Mouse (Mus musculus) embryonic facial prominence, embryonic 15.5 days (tissue): ENCODE measurements around the gene Snca. TPM values are rescaled to one million over a fixed set of nuclear protein-coding genes. Genes with fewer than 3 reads are reported as not detected.
A peak's percentile ranks its signal among the peaks of the same experiment; 100 is the strongest.

Source experiments
- ATAC-seq: fragments of 200-750 bp; cut with Nextera tagmentation; 2 replicates; pipeline ENCODE4 v1.8.0; 2017; ENCODE audit warnings: low read depth, moderate TSS enrichment; ENCODE audit not compliant: insufficient number of reproducible peaks, low FRiP score, low TSS enrichment
- H3K27ac ChIP-seq: fragments of 300-500 bp; sonication (generic); replicated peaks from 2 replicates; pipeline ENCODE4 v1.5.1; 2015; ENCODE audit warnings: mild to moderate bottlenecking, inconsistent platforms
- H3K27me3 ChIP-seq: fragments of 300-500 bp; sonication (generic); 2 replicates; pipeline ENCODE4 v1.6.1; 2015; ENCODE audit warnings: inconsistent platforms
- H3K36me3 ChIP-seq: fragments of 300-500 bp; sonication (generic); 2 replicates; pipeline ENCODE4 v1.6.1; 2015; ENCODE audit warnings: mild to moderate bottlenecking, inconsistent platforms
- H3K4me1 ChIP-seq: fragments of 300-500 bp; sonication (generic); 2 replicates; pipeline ENCODE4 v1.6.1; 2015; ENCODE audit warnings: inconsistent platforms
- H3K4me2 ChIP-seq: fragments of 300-500 bp; sonication (generic); replicated peaks from 2 replicates; pipeline ENCODE4 v1.6.1; 2015; ENCODE audit warnings: mild to moderate bottlenecking, inconsistent platforms
- H3K4me3 ChIP-seq: fragments of 300-500 bp; sonication (generic); replicated peaks from 2 replicates; pipeline ENCODE4 v1.5.1; 2015; ENCODE audit warnings: mild to moderate bottlenecking, inconsistent platforms
- H3K9ac ChIP-seq: fragments of 300-500 bp; sonication (generic); 2 replicates; pipeline ENCODE4 v1.6.1; 2015; ENCODE audit warnings: inconsistent platforms
- H3K9me3 ChIP-seq: fragments of 300-500 bp; sonication (generic); replicated peaks from 2 replicates; pipeline ENCODE4 v1.6.1; 2016; ENCODE audit warnings: inconsistent platforms
- WGBS: fragments of 180-500 bp; shearing (Covaris S2); methylation state at CpG from one replicate; pipeline ENCODE4 v1.1.7; 2015; 5-methylcytosine and 5-hydroxymethylcytosine counted together
- polyA plus RNA-seq: library from polyadenylated mRNA; unstranded; fragments of >200 nt; fragmentation: Nextera tagmentation; extraction: Ambion mirVana; gene quantifications from 2 replicates; pipeline ENCODE4 v1.2.1, GENCODE M21; 2015

Gene Snca
- 39.8 and 40.7 TPM in 2 replicates for polyA plus RNA-seq

DNA sequence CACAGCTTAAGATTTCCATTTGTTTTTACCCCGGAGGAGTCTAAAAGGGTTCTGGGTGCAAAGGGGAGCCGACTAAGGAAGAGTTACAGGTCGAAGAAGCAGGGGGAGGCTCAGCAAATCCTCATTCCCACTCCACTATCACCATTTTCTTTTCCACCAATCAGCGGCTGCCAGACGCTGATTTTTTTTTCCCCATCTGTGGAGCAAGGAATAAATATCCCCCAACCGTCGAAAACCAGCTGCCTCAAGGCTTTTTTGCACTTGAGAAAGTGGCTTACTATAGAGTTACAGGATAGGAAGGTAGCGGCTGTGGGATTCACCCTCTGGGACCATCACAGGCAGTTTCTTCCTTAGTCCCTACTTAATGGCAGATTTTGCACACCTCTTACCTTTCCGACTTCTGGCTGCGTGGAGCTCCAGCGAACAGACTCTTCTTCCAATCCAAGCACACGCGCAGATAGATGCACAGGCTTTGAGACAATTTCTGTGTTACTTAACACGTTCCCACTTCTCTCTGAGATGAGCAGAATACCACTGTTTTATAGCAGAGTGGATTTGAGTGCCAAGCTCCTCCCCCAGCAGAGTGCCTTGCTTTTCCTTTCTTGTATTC, at the start of gene Snca:
Gene Snca, minus strand, starts transcription at position 574 of the 610 bp plus-strand sequence.
- Histone ChIP-seq H3K4me2 (peak within 1 kb of the TSS; percentile 90), H3K4me1 (peaks cover 13% of the 10 kb centered on the region), H3K4me3 (peak within 1 kb of the TSS; percentile 49), H3K27ac (no peak within 1 kb of the TSS), H3K9me3 (no peaks in the 10 kb centered on the region), H3K27me3 (no peaks in the 10 kb centered on the region), H3K36me3 (no peaks in the 10 kb centered on the region), H3K9ac (peak within 1 kb of the TSS; percentile 21)
- WGBS = 1% methylated on average over 14 of the region's 14 CpGs
- peak; percentile 40; the same call in 1 of the 2 replicates for ATAC-seq

- Histone ChIP-seq H3K4me3 (no peak overlapping the region), H3K9ac (no peak overlapping the region), H3K27ac (no peak overlapping the region), H3K9me3 (no peaks in the 10 kb centered on the region), H3K4me2 (no peak overlapping the region), H3K4me1 (no peaks in the 10 kb centered on the region), H3K27me3 (no peaks in the 10 kb centered on the region), H3K36me3 (no peaks in the 10 kb centered on the region)
- WGBS = 27% methylated on average over 1 of the region's 1 CpGs
- ATAC-seq = peak; percentile 34; the same call in 1 of the 2 replicates
Measured at GRCm38 (mm10) chr6:60870126-60870525, 40.5 kb upstream of the Snca start.

GRCm38 (mm10) chr6:60856599-60856998, 26.9 kb upstream of the Snca start:
- no peaks in the 10 kb centered on the region for H3K9me3 ChIP-seq
- H3K9ac ChIP-seq = no peak overlapping the region
- ATAC-seq = no peak
- H3K27ac ChIP-seq = no peak overlapping the region
- WGBS = 78% methylated on average over 2 of the region's 2 CpGs
- H3K36me3 ChIP-seq = no peaks in the 10 kb centered on the region
- H3K4me2 ChIP-seq = no peak overlapping the region
- no peak overlapping the region for H3K4me3 ChIP-seq
- no peaks in the 10 kb centered on the region for H3K27me3 ChIP-seq
- H3K4me1 ChIP-seq = no peaks in the 10 kb centered on the region

- no peak overlapping the region for H3K4me3 ChIP-seq
- H3K27ac ChIP-seq = no peak overlapping the region
- H3K4me2 ChIP-seq = no peak overlapping the region
- no peak for ATAC-seq
- no peaks in the 10 kb centered on the region for H3K9me3 ChIP-seq
- H3K4me1 ChIP-seq = no peaks in the 10 kb centered on the region
- no peak overlapping the region for H3K9ac ChIP-seq
- H3K36me3 ChIP-seq = no peaks in the 10 kb centered on the region
- 84% methylated on average over 2 of the region's 2 CpGs for WGBS
- no peaks in the 10 kb centered on the region for H3K27me3 ChIP-seq
Measured at GRCm38 (mm10) chr6:60851690-60852089, 22.0 kb upstream of the Snca start.

DNA sequence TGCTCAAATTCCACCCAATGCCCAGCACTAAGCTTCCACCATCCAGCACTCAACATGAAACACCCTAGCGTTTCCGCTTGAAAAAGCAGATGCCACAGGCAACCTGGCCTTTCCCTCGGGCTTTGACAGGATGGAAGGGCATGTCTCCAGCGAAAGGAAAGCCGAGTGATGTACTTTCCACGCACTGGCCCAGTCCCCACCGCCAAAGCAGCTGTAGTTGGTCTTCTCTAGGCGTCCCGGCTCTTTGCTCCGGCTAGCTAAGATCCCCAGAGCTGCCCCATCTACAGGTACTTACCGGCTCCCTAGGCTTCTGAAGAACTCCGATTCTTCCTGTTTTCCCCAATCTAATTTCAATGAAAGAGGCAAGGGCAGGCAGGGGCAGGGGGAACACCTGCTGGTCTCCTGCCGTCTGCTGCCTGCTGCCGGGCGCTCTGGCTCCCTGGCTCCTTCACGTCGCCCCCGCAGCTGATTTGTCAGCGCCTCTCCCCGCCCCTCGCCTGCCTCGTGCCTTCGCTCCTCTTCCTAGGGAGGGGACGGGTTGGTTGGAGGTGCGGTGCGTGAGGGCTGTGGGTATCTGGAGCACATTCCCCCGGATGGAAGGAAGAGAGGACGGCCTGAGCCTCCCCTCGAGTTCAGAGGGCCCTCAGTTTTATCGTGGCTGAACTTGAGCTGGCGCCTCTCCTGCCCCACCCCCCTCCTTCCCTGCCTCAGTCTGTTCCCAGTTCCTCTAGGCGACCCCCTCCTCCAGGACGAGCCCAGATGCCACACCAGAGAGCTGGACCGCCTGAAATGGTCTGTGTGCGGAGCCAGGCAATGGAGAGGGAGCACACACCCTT, 1.0 kb downstream of the Snca start:
- peak; percentile 85 for ATAC-seq
- Histone ChIP-seq H3K4me2 (peak overlapping the region; percentile 90), H3K4me1 (peaks cover 13% of the 10 kb centered on the region), H3K36me3 (no peaks in the 10 kb centered on the region), H3K27me3 (no peaks in the 10 kb centered on the region), H3K9me3 (no peaks in the 10 kb centered on the region), H3K4me3 (peak overlapping the region; percentile 49), H3K27ac (no peak overlapping the region), H3K9ac (peak overlapping the region; percentile 21)
- 1% methylated on average over 35 of the region's 35 CpGs for WGBS

- no peaks in the 10 kb centered on the region for H3K9me3 ChIP-seq
- H3K9ac ChIP-seq = no peak overlapping the region
- peak overlapping the region; percentile 49 for H3K4me3 ChIP-seq
- ATAC-seq = no peak
- H3K4me1 ChIP-seq = peaks cover 13% of the 10 kb centered on the region
- no peaks in the 10 kb centered on the region for H3K36me3 ChIP-seq
- WGBS = 37% methylated on average over 1 of the region's 1 CpGs
- H3K4me2 ChIP-seq = peak overlapping the region; percentile 90
- no peaks in the 10 kb centered on the region for H3K27me3 ChIP-seq
- H3K27ac ChIP-seq = no peak overlapping the region
Measured at GRCm38 (mm10) chr6:60828047-60828428, 1.6 kb downstream of the Snca start.

- Histone ChIP-seq H3K4me3 (no peak overlapping the region), H3K27me3 (no peaks in the 10 kb centered on the region), H3K4me2 (no peak overlapping the region), H3K4me1 (peaks cover 13% of the 10 kb centered on the region), H3K9me3 (no peaks in the 10 kb centered on the region), H3K27ac (no peak overlapping the region), H3K36me3 (no peaks in the 10 kb centered on the region), H3K9ac (no peak overlapping the region)
- no peak for ATAC-seq
- 32% methylated on average over 1 of the region's 1 CpGs for WGBS
Measured at GRCm38 (mm10) chr6:60827290-60827689, 2.4 kb downstream of the Snca start.

- Histone ChIP-seq H3K27ac (no peak overlapping the region), H3K4me2 (no peak overlapping the region), H3K4me3 (no peak overlapping the region), H3K4me1 (no peaks in the 10 kb centered on the region), H3K9me3 (no peaks in the 10 kb centered on the region), H3K36me3 (no peaks in the 10 kb centered on the region), H3K27me3 (no peaks in the 10 kb centered on the region), H3K9ac (no peak overlapping the region)
- ATAC-seq = no peak
- 64% methylated on average over 1 of the region's 1 CpGs for WGBS
Measured at GRCm38 (mm10) chr6:60819272-60819671, 10.4 kb downstream of the Snca start.

DNA sequence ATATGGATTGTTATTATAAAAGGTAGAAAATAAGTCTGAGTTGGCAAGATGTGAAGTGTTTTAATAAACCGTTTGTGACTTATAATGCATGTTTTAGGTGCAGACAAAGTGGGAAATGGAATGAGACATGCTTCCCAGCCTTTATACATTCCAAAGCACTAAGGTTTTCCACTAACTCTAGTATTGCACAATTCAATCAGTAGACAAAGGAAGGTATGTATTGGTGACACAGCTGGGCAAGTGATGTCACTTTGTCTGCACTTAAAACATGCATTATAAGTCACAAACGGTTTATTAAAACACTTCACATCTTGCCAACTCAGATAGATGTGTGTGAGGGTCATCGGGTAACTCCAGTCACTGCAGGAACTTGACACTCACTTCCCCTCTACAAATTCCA, 16.1 kb downstream of the Snca start:
- WGBS = 54% methylated on average over 3 of the region's 3 CpGs
- Histone ChIP-seq H3K27ac (no peak overlapping the region), H3K27me3 (no peaks in the 10 kb centered on the region), H3K36me3 (no peaks in the 10 kb centered on the region), H3K4me1 (no peaks in the 10 kb centered on the region), H3K4me3 (no peak overlapping the region), H3K4me2 (no peak overlapping the region), H3K9me3 (no peaks in the 10 kb centered on the region), H3K9ac (no peak overlapping the region)
- no peak for ATAC-seq

DNA sequence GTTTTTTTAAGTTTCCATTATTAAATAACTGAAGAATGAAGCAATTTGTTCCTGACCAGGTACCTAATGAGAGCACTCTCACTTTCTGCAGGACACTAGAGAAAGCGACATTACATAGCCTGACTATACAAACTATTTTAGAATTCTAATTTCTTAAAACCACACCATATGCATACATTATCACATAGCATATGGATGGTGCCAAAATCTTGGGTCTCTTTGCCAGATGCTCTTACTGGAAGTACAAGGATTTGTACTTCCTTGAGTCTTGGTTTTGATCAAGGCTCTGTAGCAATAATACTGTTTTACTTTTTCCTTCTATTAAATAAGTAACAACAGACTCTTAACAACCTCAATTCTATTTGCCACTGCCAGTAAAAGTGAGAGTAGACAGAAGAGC, 31.4 kb downstream of the Snca start:
- no peak for ATAC-seq
- no peaks in the 10 kb centered on the region for H3K36me3 ChIP-seq
- H3K27ac ChIP-seq = no peak overlapping the region
- H3K4me3 ChIP-seq = no peak overlapping the region
- no peaks in the 10 kb centered on the region for H3K4me1 ChIP-seq
- H3K4me2 ChIP-seq = no peak overlapping the region
- H3K27me3 ChIP-seq = no peaks in the 10 kb centered on the region
- no peak overlapping the region for H3K9ac ChIP-seq
- 85% methylated on average over 1 of the region's 1 CpGs for WGBS
- no peaks in the 10 kb centered on the region for H3K9me3 ChIP-seq

DNA sequence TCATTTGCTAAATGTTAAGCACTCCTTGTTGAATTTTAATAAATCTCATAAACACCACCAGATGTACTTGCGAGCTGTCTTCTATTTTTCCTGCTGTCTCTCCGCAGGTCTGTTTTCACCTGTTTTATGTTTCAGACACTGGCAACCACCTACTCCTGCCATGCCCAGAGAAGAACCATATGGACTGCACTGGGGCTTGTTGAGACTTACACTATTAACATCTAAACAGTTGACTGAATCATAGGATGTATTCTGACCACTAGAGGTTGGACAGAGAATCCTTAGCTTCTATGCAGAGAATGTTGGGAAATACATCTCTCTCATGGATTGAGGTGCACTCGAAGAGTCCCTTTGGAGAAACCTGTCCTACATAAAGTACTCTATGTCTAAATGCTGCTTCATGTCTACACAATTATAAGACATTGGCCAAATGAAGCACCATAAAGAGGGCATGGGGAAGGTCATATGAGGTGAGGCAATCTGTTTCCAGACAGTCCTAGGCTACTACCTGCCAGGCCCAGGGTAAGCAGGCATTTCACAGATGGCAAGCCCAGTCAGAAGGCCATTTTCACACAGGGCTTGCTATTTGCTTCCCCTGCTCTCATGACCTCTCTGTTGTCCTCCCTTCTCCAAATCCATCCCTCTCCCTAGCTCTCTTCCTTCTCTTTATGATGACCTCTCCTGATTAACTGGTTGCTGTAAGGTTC, 35.8 kb downstream of the Snca start:
- whole genome bisulfite sequencing = 68% methylated on average over 3 of the region's 3 CpGs
- H3K27me3 ChIP-seq = no peaks in the 10 kb centered on the region

More for the DNA sequence above, 35.8 kb downstream of the Snca start:
- Histone ChIP-seq H3K4me2 (no peak overlapping the region), H3K4me3 (no peak overlapping the region), H3K27ac (no peak overlapping the region), H3K9me3 (no peaks in the 10 kb centered on the region), H3K4me1 (no peaks in the 10 kb centered on the region), H3K36me3 (no peaks in the 10 kb centered on the region), H3K9ac (no peak overlapping the region)
- ATAC-seq = no peak
